Mouse (Mus musculus) large intestine, adult 2 months (tissue): ENCODE measurements around the gene Cd164l2. TPM values are rescaled to one million over a fixed set of nuclear protein-coding genes. Genes with fewer than 3 reads are reported as not detected.

Experiments used
- DNase-seq: peaks from one replicate; pipeline ENCODE4 v3.0.0-alpha.2; 2012; ENCODE audit warnings: low read depth, low spot score
- WGBS: fragments of 180-500 bp; shearing (Covaris S2); methylation state at CpG from one replicate; pipeline ENCODE4 v1.1.7; 2018; 5-methylcytosine and 5-hydroxymethylcytosine counted together
- polyA plus RNA-seq: library from polyadenylated mRNA; depleted of rRNA; stranded (reverse); fragments of >200 nt; gene quantifications from 2 replicates; pipeline ENCODE4 v1.2.3, GENCODE M21; 2012

Cd164l2 gene
- polyA plus RNA-seq, 1 experiment = 0.38 TPM

DNA sequence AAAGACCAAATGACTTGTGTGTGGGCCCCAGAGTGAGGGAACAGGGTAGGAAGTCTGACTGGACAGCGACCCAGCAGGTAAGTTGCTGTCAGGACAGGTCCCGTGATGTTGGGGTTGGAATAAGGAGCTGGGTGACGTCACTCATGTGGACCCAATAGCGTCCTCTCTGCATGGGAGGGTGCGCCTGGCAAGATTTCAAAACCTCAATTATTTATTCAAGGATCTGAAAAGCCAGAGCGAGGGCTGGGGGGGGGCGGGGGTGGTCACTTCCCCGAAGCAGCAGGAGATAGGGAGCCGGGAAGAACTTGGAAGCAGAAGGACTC lies 1.3 kb downstream of the Cd164l2 start:
- no peak for DNase-seq
- 2% methylated on average over 8 of the region's 9 CpGs for WGBS

DNA sequence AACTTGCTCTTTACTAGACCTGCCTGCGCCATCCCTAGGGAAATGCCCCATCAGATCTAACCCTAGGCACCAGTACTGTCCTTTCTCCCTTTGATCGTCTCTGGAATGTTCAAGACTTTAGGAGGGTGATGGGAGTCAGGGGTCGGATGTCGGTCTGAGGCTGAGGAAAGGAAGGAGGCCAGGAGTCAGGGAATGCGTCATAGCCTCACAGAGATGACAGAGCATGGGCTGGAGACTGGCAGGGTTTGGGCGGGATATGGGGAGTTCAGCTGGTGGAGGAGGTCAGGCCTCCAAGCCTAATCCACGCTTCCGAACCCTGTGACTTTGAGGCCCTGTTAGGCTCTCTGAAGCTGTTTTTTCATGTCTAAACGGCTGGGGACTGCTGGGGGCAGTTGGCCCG lies 1.7 kb downstream of the Cd164l2 start:
- DNase-seq = no peak
- WGBS = 47% methylated on average over 10 of the region's 10 CpGs

DNA sequence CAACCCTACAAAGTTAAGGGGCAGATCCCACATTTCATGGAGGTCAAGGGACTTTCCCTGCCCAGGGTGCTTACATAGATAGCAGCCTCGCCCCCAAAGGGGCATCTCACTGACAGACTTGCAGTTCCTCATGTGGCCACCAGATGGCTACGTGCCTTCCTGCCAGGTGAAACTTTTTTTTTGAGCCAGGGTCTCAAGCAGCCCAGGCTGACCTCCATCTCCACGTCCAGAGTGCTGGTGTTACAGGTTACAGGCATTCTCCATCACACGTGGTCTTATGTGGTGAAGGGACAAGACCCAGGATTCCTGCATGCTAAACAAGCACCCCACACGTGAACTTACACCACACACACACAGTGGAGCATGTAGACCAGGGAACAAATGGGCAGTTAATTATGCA lies 5.7 kb downstream of the Cd164l2 start:
- DNase-seq = no peak
- WGBS = 12% methylated on average over 5 of the region's 5 CpGs

DNA sequence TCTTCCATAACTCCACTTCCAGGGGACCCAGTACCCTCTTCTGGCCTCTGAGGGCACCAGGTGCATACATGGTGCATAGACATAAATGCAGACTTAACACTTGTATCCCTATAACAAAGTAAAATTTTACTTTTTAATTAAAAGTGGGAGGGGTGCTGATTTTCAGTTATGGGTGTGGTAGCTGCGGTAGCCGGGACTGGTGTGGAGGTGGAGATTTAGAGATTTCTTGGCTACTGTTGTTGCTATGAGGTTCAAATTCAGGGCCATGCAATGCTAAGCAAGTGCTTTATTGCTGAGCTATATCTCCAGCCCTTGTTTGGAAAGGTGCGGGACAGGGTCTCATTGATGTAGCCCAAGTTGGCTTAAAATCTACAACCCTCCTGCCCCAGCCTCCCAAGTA lies 6.8 kb downstream of the Cd164l2 start:
- no peak for DNase-seq
- 69% methylated on average over 3 of the region's 3 CpGs for whole genome bisulfite sequencing

DNA sequence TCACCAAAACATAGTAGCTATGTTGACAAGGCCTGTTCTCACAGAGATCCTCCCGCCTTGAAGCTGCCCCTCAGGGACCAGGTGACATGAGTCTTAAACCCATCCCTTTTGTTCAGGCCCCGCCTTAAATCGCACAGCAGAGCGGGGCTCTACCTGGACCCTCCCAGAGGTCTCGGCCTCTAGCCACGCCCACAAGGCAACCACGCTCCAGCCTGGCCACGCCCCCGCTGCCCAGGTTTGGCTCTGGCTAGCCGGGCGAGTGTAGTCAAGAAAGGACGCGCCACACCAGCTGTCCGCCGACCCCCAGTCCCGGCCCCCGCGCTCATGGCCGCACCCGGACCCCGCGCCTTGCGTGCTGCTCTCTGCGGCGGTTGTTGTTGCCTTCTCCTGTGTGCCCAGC lies 8.7 kb downstream of the Cd164l2 start:
- no peak for DNase-seq
- WGBS = 9% methylated on average over 25 of the region's 25 CpGs

DNA sequence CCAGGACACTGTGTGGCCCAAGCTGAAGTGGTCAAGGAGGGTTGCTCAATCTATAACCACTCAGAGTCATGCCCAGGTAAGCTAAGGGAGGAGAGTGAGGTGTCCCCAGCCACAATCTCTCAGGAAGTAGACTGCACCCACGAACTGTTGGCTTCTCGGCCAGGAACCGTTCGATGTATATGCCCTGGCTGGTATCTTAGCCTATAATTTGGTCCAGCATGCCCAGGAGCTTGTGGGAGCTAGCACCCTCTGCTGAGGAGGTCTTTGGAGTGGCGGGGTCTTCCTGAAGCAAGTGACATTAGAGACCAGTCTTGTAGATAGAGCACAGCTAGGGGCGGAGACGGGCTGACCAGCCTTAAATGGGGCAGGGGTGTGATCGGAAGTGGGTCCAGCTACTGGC lies 9.8 kb downstream of the Cd164l2 start:
- no peak for DNase-seq
- 91% methylated on average over 8 of the region's 8 CpGs for WGBS

DNA sequence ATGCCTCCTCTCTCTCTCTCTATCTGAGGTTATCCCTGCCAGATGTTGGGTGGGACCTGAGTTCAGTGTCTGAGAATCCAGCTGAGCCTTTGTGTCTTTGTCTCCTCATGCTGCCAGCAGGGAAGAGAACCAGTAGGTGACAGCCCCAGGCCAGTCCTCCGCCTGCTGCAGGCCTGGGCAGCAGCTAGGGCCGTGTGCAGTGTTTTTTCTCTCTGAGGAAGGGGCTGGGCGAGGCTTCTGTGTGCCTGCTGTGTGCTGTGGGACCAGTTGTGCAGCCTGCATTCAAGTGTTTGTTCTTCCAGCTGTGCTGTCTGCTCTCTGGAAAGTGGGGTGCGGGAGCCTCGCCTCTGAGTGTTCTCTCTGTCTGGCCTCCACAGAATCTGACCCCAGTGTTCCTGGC lies 11.9 kb downstream of the Cd164l2 start:
- WGBS = 60% methylated on average over 5 of the region's 5 CpGs
- DNase-seq = no peak

DNA sequence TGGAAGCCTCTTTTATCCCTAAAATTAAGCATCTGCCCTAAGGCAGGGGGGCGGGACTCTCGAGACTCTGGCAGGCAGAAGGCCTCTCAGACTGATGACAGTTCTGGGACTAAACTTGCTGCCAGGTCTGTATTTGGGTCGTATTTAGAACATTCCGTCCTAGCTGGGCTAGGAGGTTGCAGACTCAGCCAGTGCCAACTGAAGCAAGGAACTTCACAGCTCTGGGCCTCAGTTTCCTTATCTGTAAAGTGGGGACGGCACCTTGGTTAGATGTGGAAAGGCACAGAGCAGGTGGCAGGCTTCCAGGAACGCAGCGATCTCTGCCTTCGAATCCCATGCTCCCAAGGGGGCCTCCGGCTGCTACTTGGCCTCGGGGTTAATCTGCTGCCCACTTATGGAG lies 14.1 kb downstream of the Cd164l2 start:
- WGBS = 63% methylated on average over 10 of the region's 10 CpGs
- no peak for DNase-seq

DNA sequence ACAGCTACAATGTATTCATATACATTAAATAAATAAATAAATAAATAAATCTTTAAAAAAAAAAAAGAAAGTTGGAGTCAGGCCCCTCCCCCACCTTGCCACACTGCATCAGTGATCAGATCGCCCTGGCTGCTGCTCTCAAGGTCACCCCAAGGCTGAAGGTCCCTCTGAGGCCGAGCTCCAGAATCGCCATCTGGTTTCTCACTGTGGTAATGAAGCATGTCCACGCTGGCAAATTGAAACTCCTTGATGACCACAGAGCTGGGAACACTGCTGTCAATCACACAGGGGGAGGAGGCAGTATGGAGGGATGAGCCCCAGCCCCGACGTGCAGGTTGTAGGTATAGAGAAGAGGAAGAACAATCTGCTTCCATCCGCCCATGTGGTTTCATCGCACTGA lies 15.7 kb downstream of the Cd164l2 start:
- no peak for DNase-seq
- 67% methylated on average over 8 of the region's 8 CpGs for WGBS

DNA sequence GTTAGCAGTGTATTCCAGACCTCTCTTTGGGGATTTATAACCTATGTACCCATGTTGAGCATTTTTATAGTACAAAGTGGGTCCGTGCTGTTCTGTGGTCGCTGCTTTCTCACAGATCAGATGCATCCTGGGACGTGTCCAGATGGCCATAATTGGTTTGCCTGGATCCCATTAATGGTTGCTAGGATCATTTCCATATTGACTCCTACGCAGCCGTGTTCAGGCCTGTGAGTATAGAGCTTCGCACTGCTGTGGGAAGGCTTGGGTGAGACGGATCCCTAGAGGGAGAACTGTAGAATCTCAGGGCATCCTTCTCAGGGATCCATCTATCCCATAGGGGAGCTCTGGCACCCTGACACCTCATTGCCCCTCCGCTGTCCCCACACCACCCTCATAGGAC lies 17.7 kb downstream of the Cd164l2 start:
- no peak for DNase-seq
- 78% methylated on average over 8 of the region's 8 CpGs for WGBS

DNA sequence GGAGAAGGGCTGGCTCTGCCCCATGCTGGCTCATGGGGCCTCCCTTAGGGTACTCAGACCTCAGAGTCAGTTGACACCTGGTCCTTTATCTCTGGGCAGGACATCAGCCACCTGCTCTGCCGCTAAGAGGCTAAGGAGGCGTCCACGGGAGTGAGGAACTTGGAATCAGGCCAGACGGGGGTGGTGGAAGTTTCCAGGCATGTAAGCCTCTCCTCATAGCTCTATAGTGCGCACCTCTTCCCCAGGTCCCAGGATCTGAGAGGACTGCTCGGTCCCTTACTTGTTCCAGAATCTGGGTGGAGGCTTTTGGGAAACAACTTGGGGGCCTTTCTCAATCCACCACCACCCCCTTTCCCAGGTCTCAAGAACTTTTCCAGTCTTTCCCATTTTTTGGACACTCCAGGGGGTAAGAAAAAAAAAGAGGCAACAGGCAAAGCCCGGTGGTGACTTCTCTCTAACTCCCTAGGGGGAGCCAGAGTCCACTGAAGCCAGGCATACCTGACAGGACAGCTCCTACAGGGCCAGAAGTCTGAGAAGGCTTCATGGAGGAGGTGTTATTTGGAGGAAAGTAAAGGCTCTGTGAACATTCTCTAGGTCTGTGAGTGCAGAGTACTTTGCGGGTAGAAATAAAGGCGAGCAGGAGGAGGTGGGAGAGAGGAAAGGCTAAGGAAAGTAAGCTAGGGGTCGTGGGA lies 21.5 kb downstream of the Cd164l2 start:
- no peak for DNase-seq
- WGBS = 32% methylated on average over 10 of the region's 10 CpGs

DNA sequence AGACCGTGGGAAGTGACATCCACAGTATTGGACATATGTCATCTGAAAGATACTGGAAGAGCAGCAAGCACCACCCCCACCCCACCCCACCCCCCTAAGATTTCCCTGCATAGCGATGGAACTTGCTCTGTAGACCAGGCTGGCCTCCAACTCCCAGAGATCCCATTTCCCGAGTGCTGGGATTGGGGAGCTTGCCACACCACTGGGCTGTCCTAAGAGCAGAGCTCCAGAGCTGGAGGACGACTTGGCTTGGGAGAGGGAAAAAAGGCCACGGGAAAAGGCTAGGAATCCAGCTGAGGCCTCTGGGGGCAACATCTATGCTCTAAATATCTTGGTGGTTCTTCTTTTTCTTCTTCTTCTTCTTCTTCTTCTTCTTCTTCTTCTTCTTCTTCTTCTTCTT lies 22.8 kb downstream of the Cd164l2 start:
- DNase-seq = no peak
- 55% methylated on average over 5 of the region's 5 CpGs for WGBS

DNA sequence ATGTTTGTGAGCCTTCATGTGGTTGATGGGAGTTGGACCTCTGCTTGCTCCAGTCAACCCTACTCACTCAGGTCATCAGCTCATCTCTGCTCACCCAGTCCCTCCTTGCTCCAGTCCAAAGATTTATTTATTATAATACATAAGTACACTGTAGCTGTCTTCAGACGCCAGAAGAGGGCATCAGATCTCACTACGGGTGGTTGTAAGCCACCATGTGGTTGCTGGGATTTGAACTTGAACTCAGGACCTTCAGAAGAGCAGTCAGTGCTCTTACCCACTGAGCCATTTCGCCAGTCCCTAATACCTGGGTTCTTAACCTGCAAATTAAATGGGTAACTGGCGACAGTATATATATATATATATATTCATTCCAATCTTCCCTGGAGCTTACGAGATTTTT lies 23.5 kb downstream of the Cd164l2 start:
- no peak for DNase-seq
- WGBS = 72% methylated on average over 5 of the region's 5 CpGs

DNA sequence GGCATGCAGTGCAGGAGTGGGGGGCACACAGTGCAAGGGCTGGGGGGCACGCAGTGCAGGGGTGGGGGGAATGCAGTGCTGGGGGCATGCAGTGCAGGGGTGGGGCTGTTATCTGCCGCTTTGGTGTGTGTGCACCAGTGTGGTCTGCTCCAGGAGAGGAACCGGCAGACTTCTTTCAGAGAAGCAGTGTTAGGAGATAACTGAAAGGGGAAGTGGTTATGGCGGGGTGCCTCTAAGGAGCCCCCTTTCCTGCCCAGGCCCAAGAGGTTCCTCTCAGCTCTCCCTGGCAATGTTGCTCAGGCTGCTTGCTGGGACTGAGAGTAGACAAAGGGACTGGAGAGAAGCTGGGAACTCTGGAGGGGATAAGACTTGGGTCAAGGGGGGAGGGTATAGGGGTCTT lies 26.0 kb downstream of the Cd164l2 start:
- DNase-seq = no peak
- WGBS = 65% methylated on average over 4 of the region's 4 CpGs

DNA sequence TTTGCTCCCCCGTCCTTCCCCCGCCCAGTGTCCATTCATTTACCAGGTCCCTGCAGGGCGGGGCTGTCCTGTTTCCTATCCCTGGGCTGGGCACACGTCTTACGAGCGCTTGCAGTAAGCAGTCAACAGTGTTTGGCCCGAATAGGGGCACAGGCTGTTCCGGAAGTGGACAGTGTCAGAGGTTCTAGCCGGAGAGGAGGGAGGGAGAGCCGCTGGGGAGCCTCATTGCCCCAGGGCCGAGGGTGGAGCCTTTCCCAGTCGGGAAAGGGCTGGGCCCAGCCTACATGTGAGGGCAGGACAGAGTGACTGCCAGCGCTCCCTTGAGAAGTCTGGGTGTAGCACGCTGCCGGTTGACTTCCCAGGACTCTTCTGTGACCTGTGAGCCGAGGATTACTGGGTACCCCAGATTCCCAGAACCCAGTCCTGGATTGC lies 28.6 kb downstream of the Cd164l2 start, which contains the start of gene Map3k6:
Map3k6 (plus strand) TSS at position 329 of the 432 bp plus-strand sequence.
- WGBS = 5% methylated on average over 16 of the region's 16 CpGs
- DNase-seq = peak; percentile 72

DNA sequence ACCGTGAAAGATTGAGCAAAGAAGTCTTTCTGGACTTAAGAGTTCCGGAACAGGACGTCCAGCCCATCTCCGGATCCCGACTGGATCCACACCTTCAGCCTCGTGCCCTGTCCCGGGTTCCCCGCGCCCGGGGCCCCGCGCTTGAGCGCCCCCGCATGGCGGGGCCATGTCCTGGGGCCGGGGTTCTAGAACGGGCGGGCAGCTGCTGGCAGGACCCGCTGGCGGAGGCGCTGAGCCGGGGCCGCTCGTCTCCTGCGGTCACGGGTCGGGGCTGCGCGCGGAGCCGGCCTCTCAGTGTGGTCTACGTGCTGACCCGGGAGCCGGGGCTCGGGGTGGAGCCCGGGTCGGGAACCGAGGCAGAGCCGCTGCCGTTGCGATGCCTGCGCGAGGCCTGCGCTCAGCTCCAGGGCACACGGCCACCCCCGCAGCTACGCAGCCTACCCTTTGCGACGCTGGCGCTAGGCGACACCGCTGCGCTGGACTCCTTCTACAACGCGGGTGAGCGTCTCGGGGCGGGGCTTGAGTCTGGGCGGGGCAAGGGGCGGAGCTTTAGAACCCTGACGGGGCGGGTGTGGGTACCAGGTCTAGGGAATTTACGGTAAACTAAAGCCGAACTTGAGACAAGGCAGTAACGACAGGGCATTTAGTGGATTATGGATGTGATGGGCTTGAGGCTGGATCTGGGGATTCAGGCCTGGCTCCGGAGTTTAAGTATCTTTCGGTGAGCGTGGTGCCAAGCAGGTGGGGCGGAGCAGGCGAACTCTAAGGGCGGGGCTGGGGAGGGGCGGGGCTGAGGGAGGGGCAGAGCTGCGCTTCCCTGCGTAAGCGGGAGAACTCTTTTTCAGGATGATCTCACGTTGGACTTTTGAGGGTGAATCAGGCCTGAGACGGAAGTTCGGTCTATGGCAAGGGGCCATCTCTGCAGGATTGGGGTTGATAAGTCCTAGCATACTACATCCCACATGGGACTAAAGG lies 29.3 kb downstream of the Cd164l2 start:
- no peak for DNase-seq
- under 1% methylated on average over 78 of the region's 78 CpGs for WGBS

DNA sequence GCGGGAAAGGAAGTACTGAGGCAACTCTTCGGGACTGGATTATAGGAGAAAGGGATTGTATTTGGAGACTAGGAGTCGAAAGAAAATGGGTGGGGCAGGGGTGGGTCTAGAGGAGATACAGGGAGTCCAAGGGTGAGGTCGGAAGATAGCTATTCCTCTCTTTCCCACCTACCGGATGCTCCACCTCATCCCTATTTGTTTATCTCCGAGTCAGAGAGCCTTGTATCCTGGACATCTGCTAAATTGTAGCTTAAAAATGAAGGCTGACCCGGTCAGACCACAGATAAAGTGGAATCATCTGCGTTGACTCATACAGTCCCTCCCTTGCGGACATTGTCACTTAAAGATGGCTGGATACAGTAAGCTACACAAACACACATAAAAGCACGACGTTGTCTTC lies 30.0 kb downstream of the Cd164l2 start:
- DNase-seq = no peak
- WGBS = 10% methylated on average over 11 of the region's 11 CpGs

DNA sequence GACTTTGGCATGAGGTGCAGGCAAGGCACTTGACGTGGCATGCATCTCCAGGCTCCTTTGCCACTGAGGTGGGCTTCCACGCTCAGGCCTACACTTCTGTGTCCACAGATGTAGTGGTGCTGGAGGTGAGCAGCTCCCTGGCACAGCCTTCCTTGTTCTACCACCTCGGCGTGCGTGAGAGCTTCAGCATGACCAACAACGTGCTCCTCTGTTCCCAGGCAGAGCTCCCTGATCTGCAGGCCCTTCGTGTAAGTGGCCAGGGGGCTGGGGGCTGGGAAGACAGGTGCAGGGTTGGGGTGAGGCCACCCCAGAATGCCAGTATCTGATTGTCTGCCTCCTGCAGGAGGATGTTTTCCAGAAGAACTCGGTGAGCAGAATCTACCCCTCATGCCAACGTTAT lies 30.8 kb downstream of the Cd164l2 start:
- DNase-seq = no peak

DNA sequence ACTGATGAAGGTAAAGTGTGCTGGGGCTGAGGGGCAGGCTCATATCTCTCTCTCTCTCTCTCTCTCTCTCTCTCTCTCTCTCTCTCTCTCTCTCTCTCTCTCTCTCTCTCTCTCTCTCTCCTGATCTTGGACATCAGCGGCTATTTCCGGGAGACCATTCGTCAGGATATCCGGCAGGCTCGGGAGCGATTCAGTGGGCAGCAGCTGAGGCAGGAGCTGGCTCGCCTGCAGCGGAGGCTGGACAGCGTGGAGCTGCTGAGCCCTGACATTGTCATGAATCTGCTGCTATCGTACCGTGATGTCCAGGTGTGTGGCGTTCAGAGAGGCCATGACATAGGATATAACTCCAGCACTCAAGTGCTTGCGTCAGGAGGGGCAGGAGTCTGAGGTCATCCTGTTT lies 31.6 kb downstream of the Cd164l2 start:
- 77% methylated on average over 12 of the region's 13 CpGs for WGBS
- DNase-seq = no peak

More for the DNA sequence above, 30.8 kb downstream of the Cd164l2 start:
- 83% methylated on average over 9 of the region's 9 CpGs for WGBS

DNA sequence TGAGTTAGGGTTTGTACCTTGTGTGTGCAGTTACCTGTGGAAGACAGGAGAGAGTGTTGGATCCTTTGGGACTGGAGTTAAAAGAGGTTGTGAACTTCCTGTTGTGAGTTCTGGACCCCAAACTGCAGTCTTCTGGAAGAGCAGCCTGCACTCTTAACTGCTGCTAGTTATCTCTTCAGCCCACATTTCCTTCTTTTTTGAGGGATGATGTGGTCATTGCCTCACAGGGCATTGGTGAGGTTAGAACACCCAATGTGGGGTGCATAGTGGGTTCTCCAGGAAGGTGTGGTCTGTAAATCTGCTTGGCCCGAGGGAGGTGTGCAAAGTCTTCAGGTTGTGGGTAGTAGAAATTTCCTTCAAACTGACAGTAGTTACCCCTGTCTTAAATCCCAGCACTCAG lies 32.4 kb downstream of the Cd164l2 start:
- 50% methylated on average over 1 of the region's 1 CpGs for WGBS
- no peak for DNase-seq

DNA sequence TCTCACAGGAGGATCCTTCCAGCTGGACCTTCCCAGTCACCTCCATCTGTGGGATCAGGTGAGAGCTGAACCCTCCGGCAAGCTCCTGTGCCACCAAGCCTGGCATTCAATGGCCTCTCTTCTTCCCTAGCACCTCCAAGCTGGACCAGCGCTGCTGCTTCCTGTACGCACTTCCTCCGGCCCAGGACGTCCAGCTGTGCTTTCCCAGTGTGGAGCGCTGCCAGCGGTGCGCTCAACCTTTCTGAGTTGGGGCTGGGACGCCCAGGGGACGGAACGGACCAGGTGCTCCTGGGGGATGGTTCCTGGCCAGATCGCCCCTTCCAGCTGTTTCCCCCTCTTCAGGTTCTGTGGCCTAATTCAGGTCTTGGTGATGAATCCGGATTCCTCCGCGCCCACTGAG lies 35.1 kb downstream of the Cd164l2 start:
- DNase-seq = no peak
- 73% methylated on average over 15 of the region's 15 CpGs for whole genome bisulfite sequencing
